Mouse (Mus musculus): ENCODE data around the gene Ezr. TPM values are rescaled to one million over a fixed set of nuclear protein-coding genes. Genes with fewer than 3 reads are reported as not detected.

Ezr gene
- polyA plus RNA-seq, 1 experiment from 2014 or later, result 344 TPM

DNA sequence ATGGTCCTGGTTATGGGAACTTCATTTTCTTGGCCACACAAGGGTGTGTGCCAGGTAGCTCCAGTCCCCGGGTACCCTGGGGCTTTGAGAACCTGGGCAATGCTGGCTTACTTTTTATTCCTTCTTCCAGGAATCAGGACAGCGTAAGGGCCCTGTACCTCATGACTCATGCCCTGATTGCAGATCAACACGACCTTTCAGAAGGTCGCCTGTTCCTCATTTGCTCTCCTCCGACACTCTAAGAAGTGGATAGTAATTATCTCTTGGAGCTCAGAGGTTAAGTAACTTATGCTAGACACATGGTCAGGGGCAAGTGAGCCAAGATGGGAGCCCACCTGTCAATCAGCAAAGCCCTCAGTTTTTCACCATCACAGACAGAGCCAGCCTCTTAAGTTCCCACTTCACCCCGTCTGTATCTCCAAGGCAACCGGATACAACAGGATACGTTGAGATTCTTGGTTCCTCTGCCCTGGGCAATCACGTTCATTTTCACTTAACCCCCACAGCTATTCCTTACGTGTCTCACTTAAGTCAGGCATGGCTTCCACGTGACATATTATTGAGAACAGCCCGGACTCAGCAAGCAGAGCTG is 11.7 kb upstream of the Ezr start:
- CTCF ChIA-PET, result interaction anchor here (1.2 kb wide), 1 partner anchor 9 kb away, joined by 5 read pairs; no protein-coding TSS in a partner anchor
- no peak for ATAC-seq
- in situ Hi-C loops (cut with MboI; ENCODE audit: low pct_unique_long_range_greater_than_20kb), result no loop called here
- POLR2A ChIA-PET, result interaction anchor here (0.6 to 1.2 kb wide), 3 partner anchors 9 to 19 kb away, joined by 3 to 5 read pairs (median 3); partner anchors contain the start of gene Ezr
- no peak for TF ChIP-seq CTCF (IDR thresholded peaks at IDR 0.05)
- DNase-seq (ENCODE audit: low read depth, low spot score), result no peak
- H3K27me3 ChIP-seq, result no peaks in the 10 kb centered on the region

DNA sequence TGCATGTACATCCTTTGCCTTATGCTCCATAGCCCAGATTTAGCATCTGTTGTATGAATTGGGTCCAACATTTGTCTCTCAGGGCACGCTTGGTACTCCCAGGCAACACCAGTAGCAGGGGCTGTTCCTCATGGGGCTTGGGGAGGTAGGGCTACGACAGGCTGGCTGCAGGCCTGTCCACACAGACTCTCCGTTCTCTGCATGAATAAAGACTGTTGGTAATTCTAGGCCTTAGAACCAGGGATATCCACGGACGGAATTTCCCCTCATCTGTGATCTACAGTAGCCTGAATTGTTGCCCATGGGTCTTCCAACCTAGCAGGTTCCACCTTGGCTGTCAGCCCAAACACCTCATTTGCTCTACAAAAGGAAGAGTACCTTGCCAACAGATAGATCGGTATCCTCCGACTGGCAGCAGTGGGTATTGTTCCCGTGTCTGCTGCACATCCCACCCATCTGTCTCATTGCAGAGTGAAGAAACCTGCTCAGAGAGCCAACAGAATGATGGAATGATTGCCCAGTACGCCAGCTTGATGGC is 7.1 kb upstream of the Ezr start:
- no peak for ATAC-seq
- no peak for DNase-seq (ENCODE audit: low read depth, low spot score)
- H3K27me3 ChIP-seq, result no peaks in the 10 kb centered on the region
- ChIA-PET POLR2A (no interaction called here), CTCF (interaction anchor here (1.0 kb wide), 1 partner anchor 9 kb away, joined by 3 read pairs; no protein-coding TSS in a partner anchor)
- TF ChIP-seq CTCF (IDR thresholded peaks at IDR 0.05), result no peak
- in situ Hi-C loops (cut with MboI; ENCODE audit: low pct_unique_long_range_greater_than_20kb), result no loop called here

DNA sequence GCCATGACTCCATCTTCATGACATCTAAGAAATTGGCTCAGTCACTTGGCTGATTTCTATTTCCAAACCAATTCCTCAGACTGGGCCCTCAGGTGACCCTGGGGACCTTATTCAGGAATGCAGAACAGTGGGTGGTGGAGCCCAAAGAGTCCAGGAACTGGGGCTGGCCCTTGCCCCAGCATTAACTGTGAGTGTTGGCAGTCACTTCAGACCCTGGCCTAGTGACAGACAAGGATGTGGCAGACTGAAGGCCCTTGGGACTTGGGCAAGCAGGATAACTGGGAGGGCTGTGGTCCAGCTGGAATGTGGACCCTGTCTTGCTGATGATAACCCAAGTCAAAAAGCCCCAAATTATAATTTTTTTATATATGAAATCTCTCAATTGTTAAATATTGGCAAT is 6.5 kb upstream of the Ezr start:
- DNase-seq (ENCODE audit: low read depth, low spot score) (no peak), ATAC-seq (no peak)
- in situ Hi-C loops (cut with MboI; ENCODE audit: low pct_unique_long_range_greater_than_20kb), result no loop called here
- POLR2A ChIA-PET, result no interaction called here
- H3K27me3 ChIP-seq, result no peaks in the 10 kb centered on the region
- CTCF ChIA-PET, result no interaction called here
- TF ChIP-seq CTCF (IDR thresholded peaks at IDR 0.05), result no peak

DNA sequence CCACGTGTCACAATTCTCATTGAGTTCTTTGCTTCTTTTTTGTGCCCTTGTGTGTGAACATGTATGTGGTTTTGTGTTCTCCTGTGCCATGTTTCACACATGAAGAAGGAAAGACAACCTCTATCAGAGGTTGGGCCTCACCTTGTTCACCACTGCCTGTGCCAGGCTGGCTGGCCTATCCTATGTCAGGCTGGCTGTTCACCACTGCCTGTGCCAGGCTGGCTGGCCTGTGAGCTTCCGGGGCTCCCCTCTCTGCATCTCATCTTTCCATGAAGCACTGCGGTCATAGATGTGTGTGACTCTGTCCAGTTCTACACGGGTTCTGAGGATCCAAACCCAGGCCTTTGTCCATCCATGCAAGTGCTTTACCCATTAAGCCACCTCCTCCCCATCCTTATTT is 4.7 kb upstream of the Ezr start:
- TF ChIP-seq CTCF (IDR thresholded peaks at IDR 0.05), result no peak
- ATAC-seq, result no peak
- ChIA-PET POLR2A (no interaction called here), CTCF (no interaction called here)
- DNase-seq (ENCODE audit: low read depth, low spot score), result no peak
- in situ Hi-C loops (cut with MboI; ENCODE audit: low pct_unique_long_range_greater_than_20kb), result no loop called here
- no peaks in the 10 kb centered on the region for H3K27me3 ChIP-seq

DNA sequence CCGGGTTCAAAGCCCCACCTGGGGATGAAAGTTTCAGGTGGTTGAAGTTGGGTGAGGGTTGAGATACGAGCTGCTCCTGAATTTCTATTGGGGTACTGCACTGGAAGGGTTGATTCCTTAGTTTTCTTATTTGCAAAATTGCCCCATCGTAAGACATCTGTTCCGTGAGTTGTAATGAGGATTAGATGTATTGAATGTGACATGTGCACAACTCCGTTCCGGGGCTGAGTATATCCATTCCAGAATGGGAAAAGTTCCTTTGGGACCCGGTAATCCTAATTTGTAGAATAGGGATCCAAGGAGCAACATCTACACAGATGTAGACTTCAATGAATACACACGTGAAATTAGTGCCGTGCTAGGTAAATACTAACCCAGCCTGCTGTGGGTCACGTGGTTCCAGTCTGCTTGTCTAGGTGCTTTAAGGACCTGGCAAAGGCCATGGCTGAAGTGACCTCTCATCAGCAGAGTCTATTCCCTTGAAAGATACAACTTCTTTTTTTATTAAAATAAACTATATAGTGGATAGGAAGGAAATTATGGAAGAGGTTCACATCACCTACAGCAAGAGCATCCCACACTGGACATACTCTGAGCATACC is 1.3 kb upstream of the Ezr start:
- POLR2A ChIA-PET, result no interaction called here
- in situ Hi-C loops (cut with MboI; ENCODE audit: low pct_unique_long_range_greater_than_20kb), result no loop called here
- CTCF ChIA-PET, result interaction anchor here (1.0 kb wide), 2 partner anchors 14 to 43 kb away, joined by 3 read pairs; no protein-coding TSS in a partner anchor
- ATAC-seq (no peak), DNase-seq (ENCODE audit: low read depth, low spot score) (no peak)
- no peak for TF ChIP-seq CTCF (IDR thresholded peaks at IDR 0.05)
- no peaks in the 10 kb centered on the region for H3K27me3 ChIP-seq

DNA sequence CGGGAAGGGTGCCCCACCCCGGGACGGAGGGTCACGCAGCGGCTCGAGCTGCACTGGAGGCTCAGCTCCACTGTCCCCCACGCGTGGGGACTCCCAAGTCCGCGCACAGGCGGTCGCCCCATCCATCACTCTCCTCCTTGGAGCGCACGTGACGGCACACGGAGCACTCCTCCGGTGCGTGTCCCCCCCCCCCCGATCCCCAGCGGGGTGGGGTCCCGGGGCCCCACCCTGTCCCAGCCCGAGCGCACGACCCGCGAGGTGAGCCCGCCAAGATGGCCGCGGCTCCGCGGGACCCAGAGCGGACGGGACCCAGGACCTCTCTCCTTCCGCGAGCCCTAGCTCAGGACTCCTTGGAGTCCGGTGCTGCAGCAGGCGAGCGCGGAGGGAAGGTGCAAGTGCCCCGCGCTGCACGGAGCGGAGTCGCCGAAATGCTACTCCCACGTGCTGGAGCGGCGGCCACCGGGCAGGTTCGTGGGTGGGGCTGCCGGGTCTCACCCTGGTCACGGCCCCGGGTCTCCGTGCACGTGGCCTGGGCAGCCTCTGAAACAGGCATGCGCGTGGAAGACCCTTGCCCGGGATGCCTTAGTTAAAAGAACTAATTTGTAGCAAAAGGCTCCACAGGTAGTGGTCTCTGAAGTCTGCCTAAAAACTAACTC is 550 bp upstream of the Ezr start:
- DNase-seq (ENCODE audit: low read depth, low spot score) (no peak), ATAC-seq (peak; percentile 36)
- in situ Hi-C loops (cut with MboI; ENCODE audit: low pct_unique_long_range_greater_than_20kb), result no loop called here
- H3K27me3 ChIP-seq, result no peaks in the 10 kb centered on the region
- POLR2A ChIA-PET, result interaction anchor here (1.3 to 2.0 kb wide), 4 partner anchors 10 to 44 kb away, joined by 5 to 9 read pairs (median 8); no protein-coding TSS in a partner anchor
- CTCF ChIA-PET, result interaction anchor here (1.0 kb wide), 1 partner anchor 15 kb away, joined by 3 read pairs; no protein-coding TSS in a partner anchor
- no peak for TF ChIP-seq CTCF (IDR thresholded peaks at IDR 0.05)

DNA sequence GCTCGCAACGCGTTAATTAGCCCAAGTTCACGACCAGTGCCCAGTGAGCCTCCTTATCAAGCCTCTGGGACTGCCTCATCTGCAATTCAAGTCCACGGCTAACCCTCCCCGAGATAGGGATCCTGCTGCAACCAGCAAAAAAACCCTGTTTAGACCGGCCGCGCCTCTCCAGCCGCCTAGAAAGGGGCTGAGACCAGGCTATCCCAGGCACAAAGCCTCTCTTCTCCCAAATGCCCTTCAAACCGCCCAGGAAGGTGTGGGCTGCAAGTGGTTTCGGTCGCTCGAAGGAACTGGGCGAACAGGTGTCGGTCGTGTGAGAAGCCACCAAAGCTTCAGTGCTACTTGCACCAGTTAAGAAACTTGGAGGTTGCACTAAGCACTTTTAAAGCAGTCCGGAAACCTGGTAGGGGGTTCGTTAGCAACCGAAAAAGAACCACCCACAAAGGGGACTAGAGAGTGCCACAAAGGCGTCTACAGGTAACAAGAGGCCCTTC is 504 bp downstream of the Ezr start:
- no peak for TF ChIP-seq CTCF (IDR thresholded peaks at IDR 0.05)
- DNase-seq (ENCODE audit: low read depth, low spot score) (no peak), ATAC-seq (no peak)
- ChIA-PET CTCF (no interaction called here), POLR2A (interaction anchor here (1.3 to 2.0 kb wide), 4 partner anchors 12 to 45 kb away, joined by 5 to 9 read pairs (median 8); no protein-coding TSS in a partner anchor)
- no peaks in the 10 kb centered on the region for H3K27me3 ChIP-seq
- in situ Hi-C loops (cut with MboI; ENCODE audit: low pct_unique_long_range_greater_than_20kb), result no loop called here

DNA sequence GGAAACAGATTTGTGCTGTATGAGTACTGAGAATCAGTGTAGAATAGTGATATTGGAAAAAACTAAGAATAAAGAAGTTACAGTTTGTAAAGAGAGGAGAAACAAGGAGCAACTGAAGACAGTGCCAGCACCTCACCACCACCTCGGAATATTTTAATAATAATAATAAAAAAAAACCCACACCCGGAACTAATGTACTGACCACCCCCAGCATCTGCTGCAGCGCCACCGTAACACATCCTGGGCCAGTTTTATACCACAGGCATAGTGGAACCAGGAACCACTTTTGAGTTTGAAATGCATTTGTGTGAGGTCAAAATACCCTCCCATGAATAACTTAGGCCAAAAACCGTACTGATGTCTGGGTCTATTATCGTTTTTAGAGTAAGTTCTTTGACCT is 1.3 kb downstream of the Ezr start:
- in situ Hi-C loops (cut with MboI; ENCODE audit: low pct_unique_long_range_greater_than_20kb), result no loop called here

DNA sequence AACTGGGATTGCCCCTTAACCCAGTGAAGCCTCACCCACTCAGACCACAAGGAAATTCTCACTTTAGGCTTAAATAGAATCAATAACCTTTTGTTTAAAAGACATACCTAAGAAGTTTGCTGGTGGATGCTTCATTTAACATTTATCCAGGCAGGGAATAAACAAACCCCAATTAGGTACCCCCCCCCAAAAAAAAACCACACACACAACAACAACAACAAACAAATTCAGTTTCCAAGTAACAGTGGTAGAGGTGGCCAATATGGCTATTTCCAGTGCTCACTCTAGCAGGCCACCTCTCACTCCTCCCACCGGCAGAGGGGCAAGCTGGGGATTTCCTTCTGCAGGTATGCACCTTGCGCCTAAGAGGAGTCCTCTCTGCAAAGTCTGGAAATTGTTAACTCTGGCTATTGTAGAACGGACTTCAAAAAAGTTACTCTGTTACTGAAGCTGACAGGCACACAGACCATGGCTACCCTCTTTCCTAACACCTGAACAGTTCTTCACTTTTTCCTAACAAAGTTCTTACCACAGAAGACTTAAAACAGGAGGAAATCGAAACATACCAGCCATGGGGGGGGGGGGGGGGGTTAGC is 2.0 kb downstream of the Ezr start:
- no peak for TF ChIP-seq CTCF (IDR thresholded peaks at IDR 0.05)
- ATAC-seq (no peak), DNase-seq (ENCODE audit: low read depth, low spot score) (no peak)
- ChIA-PET POLR2A (interaction anchor here (0.7 to 1.5 kb wide), 2 partner anchors 32 to 55 kb away, joined by 4 to 5 read pairs; no protein-coding TSS in a partner anchor), CTCF (no interaction called here)
- in situ Hi-C loops (cut with MboI; ENCODE audit: low pct_unique_long_range_greater_than_20kb), result no loop called here
- no peaks in the 10 kb centered on the region for H3K27me3 ChIP-seq

More for the DNA sequence above, 1.3 kb downstream of the Ezr start:
- H3K27me3 ChIP-seq, result no peaks in the 10 kb centered on the region
- DNase-seq (ENCODE audit: low read depth, low spot score) (no peak), ATAC-seq (no peak)
- no peak for TF ChIP-seq CTCF (IDR thresholded peaks at IDR 0.05)
- CTCF ChIA-PET, result no interaction called here
- POLR2A ChIA-PET, result interaction anchor here (0.7 to 2.0 kb wide), 3 partner anchors 32 to 46 kb away, joined by 5 to 9 read pairs (median 8); no protein-coding TSS in a partner anchor

DNA sequence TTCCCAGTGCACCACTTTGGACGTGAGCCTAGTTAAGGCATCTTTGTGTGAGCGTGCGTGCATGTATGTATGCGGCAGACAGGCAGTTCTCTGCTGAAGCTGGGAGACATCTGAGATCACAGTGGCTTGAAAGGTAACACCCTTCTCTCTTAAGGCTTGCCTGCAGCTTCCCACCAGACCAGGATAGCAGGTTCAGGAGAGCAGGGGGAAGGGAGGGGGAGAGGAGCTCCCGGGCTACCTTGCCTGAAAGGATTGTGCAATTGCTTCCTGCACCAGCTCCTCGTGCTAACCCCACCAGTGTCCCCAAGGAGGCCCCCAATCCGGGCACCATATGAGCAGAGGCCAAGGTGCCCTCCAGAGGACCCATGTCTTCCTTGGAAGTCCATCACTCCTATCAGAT is 3.0 kb downstream of the Ezr start:
- H3K27me3 ChIP-seq, result no peaks in the 10 kb centered on the region
- POLR2A ChIA-PET, result interaction anchor here (1.5 to 1.7 kb wide), 2 partner anchors 31 to 56 kb away, joined by 4 to 6 read pairs; no protein-coding TSS in a partner anchor
- CTCF ChIA-PET, result interaction anchor here (0.7 to 1.0 kb wide), 2 partner anchors 30 to 117 kb away, joined by 3 read pairs; no protein-coding TSS in a partner anchor
- DNase-seq (ENCODE audit: low read depth, low spot score) (no peak), ATAC-seq (no peak)
- no peak for TF ChIP-seq CTCF (IDR thresholded peaks at IDR 0.05)
- in situ Hi-C loops (cut with MboI; ENCODE audit: low pct_unique_long_range_greater_than_20kb), result loop anchor here (10.0 kb wide), 1 partner anchor 115 kb away; no protein-coding TSS in a partner anchor
